In genomic region chr17:51812261-51812941, GRCm38 (mm10) we compare ENCODE assay signal across 8 mouse cellular contexts. TPM values are rescaled to one million over a fixed set of nuclear protein-coding genes. Genes with fewer than 3 reads are reported as not detected.
DNase-seq lines count a peak whose midpoint lies in the region; ATAC-seq and TF ChIP-seq lines count a peak whose summit lies in the region.

No protein-coding gene starts in this region.

- no peaks in the 10 kb centered on the region for H3K9me3 ChIP-seq in forebrain, embryonic 16.5 days (ENCODE audit: control insufficient read depth, low read length)
- no peaks in the 10 kb centered on the region for H3K9me3 ChIP-seq in intestine, postnatal 0 days (ENCODE audit: control insufficient read depth)
- H3K9me3 ChIP-seq in midbrain, embryonic 16.5 days (replicated peaks; ENCODE audit: control insufficient read depth, low read length, poor library complexity, severe bottlenecking) = no peaks in the 10 kb centered on the region

- ATAC-seq in CD4-positive, CD25-positive, alpha-beta regulatory T cell, adult 4 months = no peak
- ATAC-seq in forebrain, embryonic 16.5 days = peak; percentile 43
- peak; percentile 28; the same call in 1 of the 2 replicates for ATAC-seq in intestine, postnatal 0 days
- ATAC-seq in midbrain, embryonic 16.5 days = peak; percentile 74

- H3K9ac ChIP-seq in forebrain, embryonic 16.5 days (replicated peaks; ENCODE audit: low read depth, low read length) = peak overlapping the region; percentile 70
- H3K9ac ChIP-seq in intestine, postnatal 0 days (ENCODE audit: low read depth, low read length) = peak overlapping the region; percentile 65
- H3K9ac ChIP-seq in midbrain, embryonic 16.5 days (ENCODE audit: low read depth, low read length) = peak overlapping the region; percentile 86

- H3K36me3 ChIP-seq in forebrain, embryonic 16.5 days (ENCODE audit: control insufficient read depth, insufficient read depth) = no peaks in the 10 kb centered on the region
- H3K36me3 ChIP-seq in intestine, postnatal 0 days (ENCODE audit: control insufficient read depth, insufficient read depth) = no peaks in the 10 kb centered on the region
- H3K36me3 ChIP-seq in midbrain, embryonic 16.5 days (ENCODE audit: control insufficient read depth, insufficient read depth, low read length) = no peaks in the 10 kb centered on the region

- no peak for TF ChIP-seq CTCF in intestine, postnatal 0 days (IDR thresholded peaks at IDR 0.05; ENCODE audit: low read depth)

- peak overlapping the region; percentile 71 for H3K4me3 ChIP-seq in forebrain, embryonic 16.5 days (replicated peaks; ENCODE audit: low read length)
- peak overlapping the region; percentile 76 for H3K4me3 ChIP-seq in intestine, postnatal 0 days (ENCODE audit: low read depth, low read length)
- peak overlapping the region; percentile 74 for H3K4me3 ChIP-seq in midbrain, embryonic 16.5 days (ENCODE audit: low read depth, low read length)

- no peaks in the 10 kb centered on the region for H3K27me3 ChIP-seq in forebrain, embryonic 16.5 days (replicated peaks; ENCODE audit: control insufficient read depth, insufficient read depth, low read length)
- peaks cover 28% of the 10 kb centered on the region; the same call in 1 of the 2 replicates for H3K27me3 ChIP-seq in intestine, postnatal 0 days (replicated peaks; ENCODE audit: control insufficient read depth, insufficient read depth, low read length)
- H3K27me3 ChIP-seq in midbrain, embryonic 16.5 days (ENCODE audit: control insufficient read depth, insufficient read depth, low read depth, low read length) = no peaks in the 10 kb centered on the region

- peak overlapping the region; percentile 90 for H3K27ac ChIP-seq in forebrain, embryonic 16.5 days (ENCODE audit: low read length)
- H3K27ac ChIP-seq in intestine, postnatal 0 days (ENCODE audit: low read depth, low read length) = no peak overlapping the region
- H3K27ac ChIP-seq in midbrain, embryonic 16.5 days (ENCODE audit: low read length) = peak overlapping the region; percentile 89

- H3K4me2 ChIP-seq in forebrain, embryonic 16.5 days (ENCODE audit: low read length) = peak overlapping the region; percentile 85
- peak overlapping the region; percentile 98 for H3K4me2 ChIP-seq in intestine, postnatal 0 days (replicated peaks; ENCODE audit: low read depth)
- H3K4me2 ChIP-seq in midbrain, embryonic 16.5 days (ENCODE audit: low read length) = peak overlapping the region; percentile 61

- DNase-seq in CD4-positive, CD25-positive, alpha-beta regulatory T cell, adult 2 months (ENCODE audit: low read depth, low spot score) = peak; percentile 58
- peak; percentile 44 for DNase-seq in right cerebral cortex, postnatal 4 days
- DNase-seq in right cerebral cortex, postnatal 36 days (ENCODE audit: low spot score in 2 of 2) = no peak
- DNase-seq in thymus, postnatal 4 days = peak; percentile 76

- H3K4me1 ChIP-seq in forebrain, embryonic 16.5 days (replicated peaks; ENCODE audit: control insufficient read depth, insufficient read depth, low read length) = peaks cover 14% of the 10 kb centered on the region
- no peaks in the 10 kb centered on the region for H3K4me1 ChIP-seq in intestine, postnatal 0 days (replicated peaks; ENCODE audit: control insufficient read depth, insufficient read depth, low read length)
- H3K4me1 ChIP-seq in midbrain, embryonic 16.5 days (ENCODE audit: control insufficient read depth, insufficient read depth, low read length) = peaks cover 14% of the 10 kb centered on the region

- 0% methylated on average over 29 of the region's 48 CpGs for WGBS in forebrain, embryonic 16.5 days
- 0% methylated on average over 23 of the region's 48 CpGs for WGBS in intestine, postnatal 0 days
- under 1% methylated on average over 40 of the region's 48 CpGs for WGBS in midbrain, embryonic 16.5 days

RNA-seq across cellular contexts. Expression of gene Satb1, which starts 20.7 kb away (rescaled TPM):
- polyA plus RNA-seq in CD4-positive, CD25-positive, alpha-beta regulatory T cell, adult 4 months (2017; shearing (Covaris generic)) = 10 to 100 TPM; 49.5 to 77.2 TPM
- polyA plus RNA-seq in forebrain, embryonic 16.5 days (2015; fragmentation: Nextera tagmentation; extraction: Ambion mirVana) = 43.2 and 50.9 TPM in 2 replicates
- 2.0 and 2.4 TPM in 2 replicates for polyA plus RNA-seq in intestine, postnatal 0 days (2015; fragmentation: Nextera tagmentation; extraction: Ambion mirVana)
- polyA plus RNA-seq in midbrain, embryonic 16.5 days (2015; fragmentation: Nextera tagmentation; extraction: Ambion mirVana) = 19.3 and 22.8 TPM in 2 replicates

Comparison
In these comparisons a context has a peak if more than half of its experiments do, and no peak if none do; other contexts are left out.
1. DNase-seq: peak in CD4-positive, CD25-positive, alpha-beta regulatory T cell, adult 2 months (single experiment), right cerebral cortex, postnatal 4 days (single experiment) and thymus, postnatal 4 days (single experiment); none in right cerebral cortex, postnatal 36 days (0 of 2).
2. Peak in every context shown above with its lines, with median percentiles within 50 percentile points of each other: H3K4me2 ChIP-seq, H3K4me3 ChIP-seq and H3K9ac ChIP-seq.